Mouse (Mus musculus): ENCODE data around the gene Prkaa2.

Gene Prkaa2

GRCm38 (mm10) chr4:105109199-105109989 lies at the start of gene Prkaa2:
Gene Prkaa2, minus strand, starts transcription at chr4:105109890.
- peak; percentile 50 for DNase-seq (ENCODE audit: low read depth, low spot score)

- DNase-seq (ENCODE audit: low read depth, low spot score), result no peak
Observed at GRCm38 (mm10) chr4:105159531-105159870, 49.8 kb upstream of the Prkaa2 start.

- DNase-seq (ENCODE audit: low read depth, low spot score), result no peak
Observed at GRCm38 (mm10) chr4:105158651-105159530, 49.2 kb upstream of the Prkaa2 start.

- DNase-seq (ENCODE audit: low read depth, low spot score), result no peak
Observed at GRCm38 (mm10) chr4:105158169-105158555, 48.5 kb upstream of the Prkaa2 start.

- DNase-seq (ENCODE audit: low read depth, low spot score), result no peak
Observed at GRCm38 (mm10) chr4:105157276-105158168, 47.8 kb upstream of the Prkaa2 start, which contains the start of gene Plpp3. Gene Plpp3, plus strand, starts transcription at chr4:105157347.

GRCm38 (mm10) chr4:105156955-105157275 lies 47.2 kb upstream of the Prkaa2 start:
- no peak for DNase-seq (ENCODE audit: low read depth, low spot score)

- no peak for DNase-seq (ENCODE audit: low read depth, low spot score)
Observed at GRCm38 (mm10) chr4:105156281-105156680, 46.6 kb upstream of the Prkaa2 start.

GRCm38 (mm10) chr4:105153227-105153626 lies 43.5 kb upstream of the Prkaa2 start:
- no peak for DNase-seq (ENCODE audit: low read depth, low spot score)

GRCm38 (mm10) chr4:105151911-105152690 lies 42.4 kb upstream of the Prkaa2 start:
- DNase-seq (ENCODE audit: low read depth, low spot score), result peak; percentile 36

- no peak for DNase-seq (ENCODE audit: low read depth, low spot score)
Observed at GRCm38 (mm10) chr4:105149492-105149891, 39.8 kb upstream of the Prkaa2 start.

GRCm38 (mm10) chr4:105133350-105134050 lies 23.8 kb upstream of the Prkaa2 start:
- no peak for DNase-seq (ENCODE audit: low read depth, low spot score)

- no peak for DNase-seq (ENCODE audit: low read depth, low spot score)
Observed at GRCm38 (mm10) chr4:105131756-105132314, 22.1 kb upstream of the Prkaa2 start.

GRCm38 (mm10) chr4:105129212-105129611 lies 19.5 kb upstream of the Prkaa2 start:
- no peak for DNase-seq (ENCODE audit: low read depth, low spot score)

GRCm38 (mm10) chr4:105122429-105122828 lies 12.7 kb upstream of the Prkaa2 start:
- DNase-seq (ENCODE audit: low read depth, low spot score), result no peak

GRCm38 (mm10) chr4:105121081-105121480 lies 11.4 kb upstream of the Prkaa2 start:
- DNase-seq (ENCODE audit: low read depth, low spot score), result no peak

- no peak for DNase-seq (ENCODE audit: low read depth, low spot score)
Observed at GRCm38 (mm10) chr4:105113468-105113867, 3.8 kb upstream of the Prkaa2 start.

GRCm38 (mm10) chr4:105113042-105113441 lies 3.4 kb upstream of the Prkaa2 start:
- DNase-seq (ENCODE audit: low read depth, low spot score), result no peak

- no peak for DNase-seq (ENCODE audit: low read depth, low spot score)
Observed at GRCm38 (mm10) chr4:105111770-105112169, 2.1 kb upstream of the Prkaa2 start.

- DNase-seq (ENCODE audit: low read depth, low spot score), result no peak
Observed at GRCm38 (mm10) chr4:105110684-105111035, 970 bp upstream of the Prkaa2 start.
